Mouse (Mus musculus) hindbrain, embryonic 13.5 days (tissue): ENCODE measurements around the gene Tmem131l. TPM values are rescaled to one million over a fixed set of nuclear protein-coding genes. Genes with fewer than 3 reads are reported as not detected.

Experiments
- ATAC-seq: fragments of 200-750 bp; cut with Nextera tagmentation; 2 replicates; pipeline ENCODE4 v1.8.0; 2017; ENCODE audit warnings: moderate TSS enrichment; ENCODE audit not compliant: low FRiP score
- H3K27ac ChIP-seq: fragments of 300-500 bp; sonication (generic); 2 replicates; pipeline ENCODE4 v1.5.1; 2015; ENCODE audit warnings: inconsistent platforms, mild to moderate bottlenecking, moderate library complexity
- H3K27me3 ChIP-seq: fragments of 300-500 bp; sonication (generic); 2 replicates; pipeline ENCODE4 v1.6.1; 2015; ENCODE audit warnings: mild to moderate bottlenecking, inconsistent platforms
- H3K36me3 ChIP-seq: fragments of 300-500 bp; sonication (generic); 2 replicates; pipeline ENCODE4 v1.6.1; 2015; ENCODE audit warnings: mild to moderate bottlenecking, inconsistent platforms
- H3K4me1 ChIP-seq: fragments of 300-500 bp; sonication (generic); replicated peaks from 2 replicates; pipeline ENCODE4 v1.6.1; 2015; ENCODE audit warnings: inconsistent platforms
- H3K4me2 ChIP-seq: fragments of 300-500 bp; sonication (generic); 2 replicates; pipeline ENCODE4 v1.6.1; 2015; ENCODE audit warnings: inconsistent platforms, mild to moderate bottlenecking, moderate library complexity
- H3K4me3 ChIP-seq: fragments of 300-500 bp; sonication (generic); 2 replicates; pipeline ENCODE4 v1.5.1; 2015; ENCODE audit warnings: mild to moderate bottlenecking, inconsistent platforms
- H3K9ac ChIP-seq: fragments of 300-500 bp; sonication (generic); 2 replicates; pipeline ENCODE4 v1.6.1; 2015; ENCODE audit warnings: mild to moderate bottlenecking, inconsistent platforms
- H3K9me3 ChIP-seq: fragments of 300-500 bp; sonication (generic); 2 replicates; pipeline ENCODE4 v1.6.1; 2016; ENCODE audit warnings: inconsistent platforms
- WGBS: fragments of 180-500 bp; shearing (Covaris S2); methylation state at CpG from one replicate; pipeline ENCODE4 v1.1.7; 2015; 5-methylcytosine and 5-hydroxymethylcytosine counted together
- polyA plus RNA-seq: library from polyadenylated mRNA; unstranded; fragments of >200 nt; fragmentation: Nextera tagmentation; extraction: Ambion mirVana; gene quantifications from 2 replicates; pipeline ENCODE4 v1.2.1, GENCODE M21; 2015

Tmem131l gene
- polyA plus RNA-seq, 1 experiment from 2014 or later = 75.8 TPM

GRCm38 (mm10) chr3:84068831-84069709, 29.1 kb upstream of the Tmem131l start:
- H3K4me2 ChIP-seq = no peak overlapping the region
- H3K27ac ChIP-seq = no peak overlapping the region
- no peak for ATAC-seq
- H3K4me3 ChIP-seq = no peak overlapping the region
- H3K36me3 ChIP-seq = no peaks in the 10 kb centered on the region
- H3K9ac ChIP-seq = no peak overlapping the region
- no peaks in the 10 kb centered on the region for H3K27me3 ChIP-seq
- no peaks in the 10 kb centered on the region for H3K4me1 ChIP-seq
- WGBS = 90% methylated on average over 13 of the region's 13 CpGs
- no peaks in the 10 kb centered on the region for H3K9me3 ChIP-seq

- Histone ChIP-seq H3K4me3 (no peak overlapping the region), H3K27me3 (no peaks in the 10 kb centered on the region), H3K36me3 (no peaks in the 10 kb centered on the region), H3K9me3 (no peaks in the 10 kb centered on the region), H3K9ac (no peak overlapping the region), H3K4me1 (0 out of 2 replicates have a peak, but pooled peaks cover 3% of the 10 kb centered on the region), H3K27ac (no peak overlapping the region), H3K4me2 (no peak overlapping the region)
- no peak for ATAC-seq
- 90% methylated on average over 4 of the region's 4 CpGs for WGBS
Measured at GRCm38 (mm10) chr3:84065825-84066224, 25.9 kb upstream of the Tmem131l start.

- ATAC-seq = no peak
- Histone ChIP-seq H3K36me3 (no peaks in the 10 kb centered on the region), H3K4me1 (0 out of 2 replicates have a peak, but pooled peaks cover 3% of the 10 kb centered on the region), H3K27ac (no peak overlapping the region), H3K9ac (no peak overlapping the region), H3K4me2 (no peak overlapping the region), H3K27me3 (no peaks in the 10 kb centered on the region), H3K9me3 (peaks cover under 1% of the 10 kb centered on the region; the same call in 1 of the 2 replicates), H3K4me3 (no peak overlapping the region)
- 84% methylated on average over 2 of the region's 2 CpGs for WGBS
Measured at GRCm38 (mm10) chr3:84063369-84063914, 23.5 kb upstream of the Tmem131l start.

GRCm38 (mm10) chr3:84061523-84062453, 21.8 kb upstream of the Tmem131l start:
- Histone ChIP-seq H3K27ac (no peak overlapping the region), H3K9ac (no peak overlapping the region), H3K9me3 (peaks cover 3% of the 10 kb centered on the region; the same call in 1 of the 2 replicates), H3K4me3 (no peak overlapping the region), H3K4me1 (0 out of 2 replicates have a peak, but pooled peaks cover 3% of the 10 kb centered on the region), H3K4me2 (no peak overlapping the region), H3K36me3 (no peaks in the 10 kb centered on the region), H3K27me3 (no peaks in the 10 kb centered on the region)
- 74% methylated on average over 13 of the region's 13 CpGs for WGBS
- no peak for ATAC-seq

- ATAC-seq = no peak
- H3K36me3 ChIP-seq = no peaks in the 10 kb centered on the region
- 93% methylated on average over 5 of the region's 5 CpGs for WGBS
- H3K4me1 ChIP-seq = 0 out of 2 replicates have a peak, but pooled peaks cover 3% of the 10 kb centered on the region
- no peak overlapping the region for H3K4me2 ChIP-seq
- no peak overlapping the region for H3K9ac ChIP-seq
- H3K27me3 ChIP-seq = no peaks in the 10 kb centered on the region
- no peak overlapping the region for H3K27ac ChIP-seq
- peaks cover 3% of the 10 kb centered on the region; the same call in 1 of the 2 replicates for H3K9me3 ChIP-seq
- no peak overlapping the region for H3K4me3 ChIP-seq
Measured at GRCm38 (mm10) chr3:84060946-84061345, 21.0 kb upstream of the Tmem131l start.

GRCm38 (mm10) chr3:84060128-84060527, 20.2 kb upstream of the Tmem131l start:
- no peak overlapping the region for H3K27ac ChIP-seq
- H3K4me3 ChIP-seq = no peak overlapping the region
- H3K4me2 ChIP-seq = no peak overlapping the region
- H3K27me3 ChIP-seq = no peaks in the 10 kb centered on the region
- WGBS = 72% methylated on average over 4 of the region's 4 CpGs
- H3K36me3 ChIP-seq = no peaks in the 10 kb centered on the region
- ATAC-seq = no peak
- H3K4me1 ChIP-seq = 0 out of 2 replicates have a peak, but pooled peaks cover 3% of the 10 kb centered on the region
- H3K9ac ChIP-seq = no peak overlapping the region
- peaks cover 3% of the 10 kb centered on the region; the same call in 1 of the 2 replicates for H3K9me3 ChIP-seq

- 77% methylated on average over 4 of the region's 4 CpGs for WGBS
- 0 out of 2 replicates have a peak, but pooled peaks cover 3% of the 10 kb centered on the region for H3K4me1 ChIP-seq
- H3K9me3 ChIP-seq = peaks cover 3% of the 10 kb centered on the region; the same call in 1 of the 2 replicates
- H3K9ac ChIP-seq = no peak overlapping the region
- no peak overlapping the region for H3K4me2 ChIP-seq
- H3K27me3 ChIP-seq = no peaks in the 10 kb centered on the region
- no peaks in the 10 kb centered on the region for H3K36me3 ChIP-seq
- H3K27ac ChIP-seq = no peak overlapping the region
- H3K4me3 ChIP-seq = no peak overlapping the region
- ATAC-seq = no peak
Measured at GRCm38 (mm10) chr3:84059676-84060075, 19.7 kb upstream of the Tmem131l start.

- WGBS = 62% methylated on average over 13 of the region's 13 CpGs
- no peaks in the 10 kb centered on the region for H3K27me3 ChIP-seq
- H3K9me3 ChIP-seq = peaks cover 3% of the 10 kb centered on the region; the same call in 1 of the 2 replicates
- no peak overlapping the region for H3K4me2 ChIP-seq
- ATAC-seq = no peak
- H3K9ac ChIP-seq = no peak overlapping the region
- no peaks in the 10 kb centered on the region for H3K36me3 ChIP-seq
- H3K27ac ChIP-seq = no peak overlapping the region
- no peak overlapping the region for H3K4me3 ChIP-seq
- 0 out of 2 replicates have a peak, but pooled peaks cover 3% of the 10 kb centered on the region for H3K4me1 ChIP-seq
Measured at GRCm38 (mm10) chr3:84059261-84059660, 19.3 kb upstream of the Tmem131l start.

GRCm38 (mm10) chr3:84048729-84049175, 8.8 kb upstream of the Tmem131l start:
- ATAC-seq = peak; percentile 63
- WGBS = 18% methylated on average over 9 of the region's 9 CpGs
- no peak overlapping the region for H3K27ac ChIP-seq
- no peaks in the 10 kb centered on the region for H3K36me3 ChIP-seq
- H3K4me2 ChIP-seq = no peak overlapping the region
- 0 out of 2 replicates have a peak, but pooled peaks cover 4% of the 10 kb centered on the region for H3K27me3 ChIP-seq
- H3K4me3 ChIP-seq = no peak overlapping the region
- H3K9me3 ChIP-seq = no peaks in the 10 kb centered on the region
- peaks cover 6% of the 10 kb centered on the region for H3K4me1 ChIP-seq
- peak overlapping the region; percentile 49 for H3K9ac ChIP-seq

GRCm38 (mm10) chr3:84046206-84046605, 6.2 kb upstream of the Tmem131l start:
- Histone ChIP-seq H3K4me2 (no peak overlapping the region), H3K36me3 (no peaks in the 10 kb centered on the region), H3K27ac (no peak overlapping the region), H3K9ac (no peak overlapping the region), H3K27me3 (0 out of 2 replicates have a peak, but pooled peaks cover 4% of the 10 kb centered on the region), H3K4me1 (peaks cover 6% of the 10 kb centered on the region), H3K4me3 (no peak overlapping the region), H3K9me3 (no peaks in the 10 kb centered on the region)
- no peak for ATAC-seq
- WGBS = 93% methylated on average over 8 of the region's 8 CpGs

- Histone ChIP-seq H3K9ac (no peak overlapping the region), H3K27ac (no peak overlapping the region), H3K4me2 (no peak overlapping the region), H3K9me3 (no peaks in the 10 kb centered on the region), H3K4me3 (no peak overlapping the region), H3K27me3 (no peaks in the 10 kb centered on the region), H3K36me3 (no peaks in the 10 kb centered on the region), H3K4me1 (peaks cover 24% of the 10 kb centered on the region)
- 87% methylated on average over 8 of the region's 8 CpGs for WGBS
- ATAC-seq = no peak
Measured at GRCm38 (mm10) chr3:84041739-84042138, 1.8 kb upstream of the Tmem131l start.
